Mouse (Mus musculus) cerebellum, postnatal 25 days (tissue): ENCODE measurements around the gene D430041D05Rik.
"Not testable (repeated sequence)": the region's sequence is repeated elsewhere in the genome, so short reads cannot be mapped to it uniquely, and the experiment has no call there.

Experiments used
- DNase-seq, 2 experiments: peaks; one replicate each; pipeline ENCODE4 v3.0.0; 2021; ENCODE audit warnings: mixed read lengths in 2 of 2

The D430041D05Rik gene

DNA sequence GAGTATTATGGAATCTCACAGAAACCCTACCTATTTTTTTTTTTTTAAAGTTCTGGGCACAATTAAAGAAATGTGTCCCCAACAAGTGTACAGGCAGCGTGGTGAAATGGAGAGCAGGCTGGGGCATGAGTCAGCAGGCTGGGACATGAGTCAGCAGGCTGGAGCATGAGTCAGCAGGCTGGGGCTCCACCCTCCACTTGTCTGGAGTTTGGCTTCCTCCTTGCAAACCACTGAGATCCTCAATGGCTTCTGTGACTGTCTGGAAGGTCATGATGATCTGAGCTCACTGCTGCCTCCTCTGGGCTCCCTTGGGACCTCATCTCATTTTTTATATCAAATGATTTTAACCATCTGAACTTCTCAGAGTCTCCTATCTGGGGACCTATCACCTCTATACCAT is 264.8 kb downstream of the D430041D05Rik start:
- DNase-seq: peak in 1 of 2 experiments; percentile 46

DNA sequence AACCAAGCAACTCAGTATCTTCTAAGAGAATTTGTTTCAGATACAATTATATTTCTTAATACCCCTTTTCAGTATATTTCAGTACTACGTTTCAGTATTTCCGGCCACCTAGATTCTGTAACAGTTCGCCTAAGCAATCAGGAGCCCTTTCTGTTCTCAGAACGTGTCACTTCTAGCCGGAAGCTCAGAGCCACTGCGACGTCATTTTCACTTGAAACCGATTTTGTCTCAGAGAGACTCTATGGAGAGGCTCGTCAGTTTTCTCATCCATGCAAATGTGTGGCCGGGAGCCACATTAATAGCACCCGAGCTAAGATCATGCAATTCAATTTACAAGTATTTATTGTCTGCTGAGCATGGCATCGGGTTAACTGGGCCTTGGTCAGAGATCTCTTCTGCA is 266.8 kb downstream of the D430041D05Rik start:
- DNase-seq: no peak

DNA sequence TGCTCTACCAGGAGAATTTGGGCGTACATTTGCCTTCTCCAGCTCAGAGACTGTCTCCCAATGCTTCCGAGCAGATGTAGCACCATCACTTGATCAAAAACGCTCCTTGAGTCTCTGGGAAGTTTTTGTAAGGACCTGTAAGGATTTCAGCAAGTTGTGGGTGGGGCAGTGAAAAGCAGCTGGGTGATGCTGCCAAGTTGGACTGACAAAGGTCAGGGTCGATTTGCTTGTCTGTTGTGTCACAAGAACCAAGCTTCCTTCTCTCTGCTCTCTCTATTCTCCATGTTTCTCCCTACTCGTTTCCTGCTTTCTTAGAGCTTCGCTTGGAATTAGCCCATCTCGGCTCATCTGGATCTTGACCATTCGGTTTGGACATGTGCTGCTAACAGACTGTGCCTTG is 268.7 kb downstream of the D430041D05Rik start:
- no peak for DNase-seq

DNA sequence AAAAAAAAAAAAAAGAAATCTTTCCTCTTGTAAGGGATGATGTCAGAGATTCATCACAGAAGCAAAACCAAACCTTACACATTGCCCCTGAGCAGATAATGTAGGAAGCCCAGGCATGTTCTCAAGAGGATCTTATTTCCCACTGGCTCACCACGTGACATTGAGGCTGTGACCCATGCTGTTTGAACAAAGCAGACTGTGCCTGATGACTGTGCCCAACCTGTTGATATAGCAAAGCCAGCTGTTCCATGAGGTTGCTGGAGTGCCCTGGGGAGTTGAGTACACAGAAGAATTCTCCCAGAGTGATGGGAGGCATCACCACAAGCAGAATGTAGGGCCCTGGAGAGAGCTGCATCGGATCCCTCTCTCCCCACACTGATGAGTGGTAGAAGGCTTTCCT is 274.9 kb downstream of the D430041D05Rik start:
- no peak for DNase-seq

DNA sequence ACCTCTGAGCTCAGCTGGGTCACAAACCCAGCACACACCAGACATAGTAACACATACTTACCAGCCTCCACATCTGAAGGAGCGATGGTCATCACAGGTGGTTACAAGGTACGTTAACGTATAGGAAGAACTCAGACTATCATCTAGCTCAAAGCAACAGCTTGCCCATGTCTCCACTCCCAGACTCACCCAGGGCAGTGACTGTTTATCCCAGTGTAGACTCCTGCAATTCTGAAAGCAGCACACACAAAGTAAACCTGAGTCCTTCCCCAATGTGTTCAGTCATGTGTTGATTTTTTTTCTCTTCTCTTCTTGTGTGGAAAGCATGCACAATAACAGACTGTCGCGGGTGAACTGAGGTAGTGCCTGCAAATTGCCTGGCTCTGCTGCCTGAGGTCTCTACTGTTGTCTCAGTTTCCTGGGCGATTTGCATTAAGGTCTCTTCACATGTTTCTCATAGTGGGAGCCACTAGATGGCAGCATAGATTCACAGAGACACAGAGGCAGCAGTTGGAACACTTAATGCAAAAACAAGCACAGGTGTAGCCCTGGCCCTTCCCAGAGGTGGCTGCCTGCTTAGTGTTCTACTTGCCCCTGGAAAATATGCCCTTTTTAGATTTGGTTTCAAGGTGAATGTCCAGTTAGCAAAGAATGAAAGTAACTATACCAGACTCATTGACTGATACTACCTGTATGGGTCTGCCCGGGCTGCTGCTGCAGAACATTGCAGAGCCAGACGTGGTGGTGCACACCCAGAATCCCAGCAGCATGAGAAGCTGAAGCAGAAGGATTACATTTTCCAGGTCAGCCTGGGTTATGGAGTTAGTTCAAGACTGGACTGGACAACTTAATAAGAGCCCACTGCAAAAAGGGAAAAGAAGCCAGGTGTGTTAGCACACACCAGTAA is 276.4 kb downstream of the D430041D05Rik start:
- peak; percentile 76 to 80 for DNase-seq

DNA sequence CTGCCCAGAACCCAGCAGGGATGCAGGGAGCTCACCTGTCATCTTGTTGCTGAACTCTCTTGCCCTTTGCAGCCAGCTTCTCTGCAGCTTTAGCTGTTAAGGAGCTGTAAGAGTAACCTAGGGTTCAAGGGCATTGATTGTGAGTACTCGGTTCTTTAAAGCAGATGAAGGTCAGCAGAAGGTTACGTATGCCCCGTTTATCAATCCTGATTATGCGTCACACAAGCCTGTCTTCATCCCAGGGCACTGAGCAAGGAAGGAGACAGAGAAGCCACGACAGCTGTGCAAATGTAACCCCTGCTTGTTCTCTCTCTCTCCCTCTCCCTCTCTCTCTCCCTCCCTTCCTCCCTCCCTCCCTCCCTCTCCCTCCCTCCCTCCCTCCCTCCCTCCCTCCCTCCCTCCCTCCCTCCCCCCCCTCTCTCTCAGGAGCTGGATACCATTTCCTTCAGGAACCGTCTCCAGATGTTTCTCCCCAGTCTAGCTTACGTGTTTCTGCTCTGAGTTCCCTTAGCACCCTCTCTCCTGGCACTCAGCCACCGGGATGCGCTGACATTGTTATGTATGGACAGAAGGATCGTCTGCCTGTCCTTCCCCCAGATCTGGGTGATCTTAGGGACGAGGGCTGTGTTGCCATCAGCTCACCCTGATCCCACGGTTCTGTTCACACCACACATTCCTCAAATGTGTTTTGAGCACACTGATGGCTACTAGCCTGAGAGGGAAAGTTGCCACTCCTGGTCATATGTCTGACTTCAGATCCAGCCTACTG is 277.6 kb downstream of the D430041D05Rik start:
- no peak for DNase-seq

DNA sequence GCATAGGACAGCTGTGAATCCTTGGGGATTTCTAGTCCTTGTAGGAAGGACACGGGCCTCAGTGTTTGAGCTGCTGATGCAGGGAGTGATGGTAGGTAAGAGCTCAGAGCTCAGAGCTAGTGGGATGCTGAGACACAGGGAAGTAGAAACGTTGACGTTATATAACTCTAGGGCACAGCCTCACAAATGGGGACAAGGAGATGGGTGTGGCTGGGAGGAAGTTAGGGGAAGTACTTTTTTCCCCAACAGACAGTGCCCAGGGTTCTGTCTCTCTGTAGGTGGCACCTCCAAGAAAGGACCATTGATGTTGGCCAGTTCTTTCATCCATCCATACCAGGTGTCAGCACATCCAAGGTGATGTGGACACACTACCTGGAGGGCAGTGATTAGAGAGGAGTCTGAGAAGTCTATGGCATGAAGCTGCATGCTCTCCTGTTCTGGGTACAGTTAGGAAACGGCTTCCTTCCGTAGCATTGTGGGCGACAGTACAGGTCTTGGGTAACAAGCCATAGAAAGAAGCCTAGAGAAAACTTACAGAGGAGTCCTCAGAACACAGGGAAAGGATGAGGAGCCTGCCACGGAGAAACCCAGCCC is 278.4 kb downstream of the D430041D05Rik start:
- DNase-seq: no peak

DNA sequence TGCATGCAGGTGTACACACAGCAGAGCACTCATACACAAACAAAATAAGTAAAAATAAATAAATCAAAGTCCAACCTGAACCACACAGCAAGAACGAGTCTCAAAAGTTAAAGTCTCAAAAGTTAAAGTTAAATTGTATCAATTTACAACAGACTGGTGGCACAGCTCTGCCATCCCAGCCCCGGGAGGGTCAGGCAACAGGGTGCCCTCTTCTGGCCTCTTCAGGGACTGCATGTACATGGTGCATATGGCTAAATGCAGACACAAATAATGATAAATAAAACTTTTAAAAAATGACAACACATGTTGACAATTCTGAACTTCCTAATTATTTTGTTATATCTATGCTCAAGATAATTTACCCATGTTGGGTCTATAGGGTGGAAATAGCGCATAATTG is 279.8 kb downstream of the D430041D05Rik start:
- DNase-seq: peak in 1 of 2 experiments; percentile 52

DNA sequence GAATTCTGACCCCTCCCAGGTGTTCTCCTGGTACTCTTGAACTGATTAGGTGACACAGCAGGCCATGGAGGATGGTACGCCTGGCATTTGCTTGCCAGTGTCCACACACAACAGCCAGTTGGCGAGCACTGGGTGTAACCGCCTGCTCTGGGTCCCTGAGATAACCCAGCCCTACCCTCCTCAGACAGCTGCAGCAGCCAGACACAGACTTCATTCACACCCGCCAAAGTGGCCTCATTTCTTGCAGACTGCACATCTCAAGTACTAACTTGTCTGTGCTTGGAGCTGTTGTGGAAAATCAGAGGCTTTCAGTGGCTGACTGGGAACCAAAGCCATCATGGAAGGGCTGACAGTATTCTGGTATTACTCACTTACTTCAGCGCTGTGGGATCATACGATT is 280.6 kb downstream of the D430041D05Rik start:
- DNase-seq: no peak

DNA sequence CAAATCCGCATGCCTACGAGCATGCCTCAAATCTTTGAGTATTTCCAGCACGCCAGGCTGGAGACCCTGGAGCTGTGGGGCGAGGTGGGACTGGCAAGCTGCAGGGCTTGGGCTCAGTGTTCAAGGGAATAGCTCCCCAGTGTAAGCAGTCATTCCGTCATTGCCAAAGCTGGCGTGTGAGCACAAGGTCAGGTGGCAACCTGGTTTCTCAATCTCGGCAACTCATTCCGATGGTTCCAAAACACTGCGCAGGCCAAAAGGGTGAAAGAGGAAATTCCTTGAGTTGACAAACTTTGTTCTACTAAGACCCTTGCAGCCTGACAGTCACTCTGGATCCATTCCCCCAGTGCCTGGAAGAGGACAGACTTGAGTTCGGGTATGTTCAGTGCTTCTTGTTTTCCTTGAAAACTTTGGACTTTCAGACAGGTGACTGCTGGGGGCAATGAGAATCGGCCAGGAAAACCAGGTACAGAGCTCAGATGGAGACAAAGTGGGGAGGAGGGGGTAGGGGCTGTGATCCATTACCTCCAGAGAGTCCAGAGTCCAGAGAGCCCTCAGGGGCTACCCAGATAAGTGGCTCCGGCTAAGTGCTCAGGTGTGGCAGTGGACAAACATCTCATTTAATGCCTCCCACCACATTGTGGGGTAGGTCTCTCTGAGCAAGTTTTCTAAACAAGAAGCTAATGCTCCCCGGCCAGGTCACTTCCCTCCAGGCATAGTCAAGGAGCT is 281.8 kb downstream of the D430041D05Rik start:
- no peak for DNase-seq

DNA sequence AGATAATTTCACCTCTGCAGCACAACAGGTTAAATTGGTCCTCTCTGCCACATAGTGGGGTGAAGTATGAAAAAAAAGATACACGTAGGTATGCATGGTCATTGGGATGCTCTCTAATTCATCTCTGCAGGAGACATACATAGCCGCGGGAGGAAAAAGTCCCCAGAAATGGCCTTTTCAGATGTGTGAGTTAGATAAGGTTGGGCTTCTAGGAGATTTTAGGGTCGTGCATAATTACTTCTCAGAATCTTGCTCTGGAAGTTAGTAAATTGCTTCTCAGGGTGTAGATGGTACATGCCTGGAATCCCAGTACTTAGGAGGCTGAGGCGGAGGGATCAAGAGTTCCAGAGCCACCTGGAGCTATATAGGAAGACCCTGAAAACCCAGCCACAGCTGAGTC is 286.7 kb downstream of the D430041D05Rik start:
- DNase-seq: no peak

DNA sequence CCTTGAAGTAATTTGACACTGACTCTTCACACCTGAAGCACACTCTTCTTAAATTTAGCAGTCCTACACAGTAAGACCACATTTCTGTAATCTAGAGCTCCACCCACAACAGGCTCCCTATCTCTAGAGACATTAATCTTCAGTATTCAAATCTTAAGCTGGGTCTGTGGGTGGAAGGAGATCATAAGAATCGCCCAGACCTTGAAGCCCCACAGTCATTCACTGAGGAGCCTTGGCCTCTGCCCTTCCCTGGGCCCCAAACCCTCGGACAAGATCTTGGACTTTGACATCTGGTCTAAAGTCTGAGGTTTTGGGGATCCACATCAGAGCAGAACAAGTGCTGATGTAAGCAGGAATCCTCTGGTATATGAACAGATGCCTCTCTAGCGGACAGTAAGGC is 287.3 kb downstream of the D430041D05Rik start:
- no peak for DNase-seq

DNA sequence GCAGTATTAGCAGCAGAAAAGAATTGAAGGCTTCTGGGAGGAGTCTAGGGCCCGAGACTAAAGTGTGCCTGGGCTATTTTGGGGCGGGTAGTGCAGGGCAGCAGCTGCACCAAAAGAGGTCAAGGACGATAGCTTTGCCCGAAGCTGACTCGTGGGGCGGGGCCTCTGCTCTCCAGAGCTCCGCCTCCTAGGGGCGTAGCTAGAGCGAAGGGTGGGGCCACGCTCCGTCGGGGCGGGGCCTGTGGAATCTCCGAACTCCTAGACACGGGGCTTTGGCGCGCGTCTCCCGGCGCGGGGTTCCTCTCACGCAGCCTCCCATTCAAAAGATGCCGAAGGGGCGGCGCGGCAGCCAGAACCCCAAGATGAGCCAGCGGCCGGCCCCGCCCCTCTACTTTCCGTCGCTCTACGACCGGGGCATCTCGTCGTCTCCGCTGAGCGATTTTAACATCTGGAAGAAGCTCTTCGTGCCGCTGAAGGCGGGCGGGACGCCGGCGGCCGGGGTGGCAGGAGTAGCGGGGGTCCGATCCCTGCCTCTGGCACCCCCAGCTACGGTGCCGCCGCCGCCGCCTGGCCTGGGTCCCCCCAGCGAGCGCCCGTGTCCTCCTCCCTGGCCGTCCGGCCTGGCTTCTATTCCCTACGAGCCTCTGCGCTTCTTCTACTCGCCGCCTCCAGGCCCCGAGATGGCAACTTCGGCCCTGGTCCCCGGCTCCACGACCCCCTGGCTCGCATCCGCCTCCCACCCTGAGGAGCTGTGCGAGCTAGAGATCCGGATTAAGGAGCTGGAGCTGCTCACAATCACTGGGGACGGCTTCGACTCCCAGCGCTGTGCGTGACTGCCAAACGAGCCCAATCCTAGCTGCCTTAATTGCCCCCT is 288.1 kb downstream of the D430041D05Rik start, which contains the start of gene A930018P22Rik:
Gene A930018P22Rik (plus strand): TSS at position 265 of the 874 bp plus-strand sequence.
- DNase-seq: peak; percentile 86 to 93

DNA sequence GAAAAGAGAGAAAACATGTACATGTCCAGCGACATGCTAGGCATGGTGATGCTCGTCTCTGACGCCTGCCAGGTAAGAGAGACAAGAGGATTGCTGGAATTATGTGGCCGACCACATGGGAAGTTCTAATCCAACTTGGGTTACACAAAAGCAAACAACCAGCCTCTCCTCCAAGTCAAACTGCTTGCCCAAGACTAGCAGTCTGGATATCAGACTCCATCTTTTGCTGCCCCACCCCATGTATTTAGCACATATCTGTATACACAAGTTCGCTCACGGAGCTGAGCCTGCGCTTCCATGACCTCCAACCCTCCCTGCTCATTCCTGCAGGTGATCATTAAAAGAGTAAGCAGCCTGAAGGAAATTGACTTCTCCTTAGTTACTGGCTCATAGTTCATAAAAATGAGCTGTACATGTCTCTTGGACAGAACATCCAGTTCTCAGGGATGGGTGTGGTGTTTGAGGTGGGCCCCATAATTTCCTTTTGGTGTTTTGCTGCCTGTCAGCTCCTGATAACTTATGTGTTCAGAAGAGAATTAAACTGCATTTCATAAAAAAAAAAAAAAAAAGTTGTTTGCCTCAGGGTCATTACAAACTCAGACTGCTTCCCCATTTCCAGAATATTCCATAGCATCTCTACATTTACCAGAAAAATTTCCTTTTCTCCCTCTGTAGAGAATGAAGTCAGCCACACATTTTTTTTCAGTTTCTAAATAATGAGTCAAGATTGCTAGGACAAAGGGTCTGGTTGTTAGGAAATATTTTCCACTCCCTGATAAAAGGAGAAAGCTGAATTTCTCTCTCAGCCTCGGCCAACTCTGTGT is 288.9 kb downstream of the D430041D05Rik start:
- DNase-seq: no peak

DNA sequence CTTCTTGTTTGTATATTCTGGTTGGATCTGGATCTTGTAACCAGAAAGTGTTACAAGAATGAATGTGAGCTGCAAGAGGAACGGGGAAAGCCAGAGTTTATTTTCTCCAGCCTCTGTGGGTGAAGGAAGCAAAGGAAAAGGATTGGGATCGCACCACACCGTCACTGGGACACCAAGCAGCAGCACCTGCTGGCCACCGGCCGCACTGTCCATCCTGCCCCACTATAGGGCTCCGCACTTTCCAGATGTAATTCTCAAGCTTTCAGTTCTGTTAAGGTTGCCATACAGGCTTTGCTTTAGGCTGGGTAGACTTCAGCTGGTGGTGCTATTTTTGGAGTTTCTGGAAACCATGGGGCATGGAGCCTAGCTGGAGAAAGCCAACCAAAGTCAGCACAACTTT is 290.5 kb downstream of the D430041D05Rik start:
- DNase-seq: no peak

DNA sequence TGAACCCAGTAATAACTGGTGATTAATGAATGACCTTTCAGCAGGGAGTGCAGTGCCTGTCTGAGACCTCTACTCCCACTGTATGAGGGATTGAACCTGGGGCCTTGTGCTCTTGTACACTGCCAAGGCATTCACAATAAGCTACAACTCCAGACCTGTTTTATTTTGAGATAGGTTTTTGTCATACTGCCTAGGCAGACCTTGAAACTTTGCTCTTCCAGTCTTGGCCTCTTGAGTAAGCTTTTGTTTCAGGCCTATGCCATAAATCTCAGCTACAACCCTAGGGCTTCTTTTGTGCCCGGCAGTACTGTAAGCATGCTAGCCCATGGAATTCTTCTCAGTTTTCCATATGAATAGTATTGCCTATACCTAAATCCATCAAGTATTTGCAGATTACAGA is 291.7 kb downstream of the D430041D05Rik start:
- DNase-seq: no peak

DNA sequence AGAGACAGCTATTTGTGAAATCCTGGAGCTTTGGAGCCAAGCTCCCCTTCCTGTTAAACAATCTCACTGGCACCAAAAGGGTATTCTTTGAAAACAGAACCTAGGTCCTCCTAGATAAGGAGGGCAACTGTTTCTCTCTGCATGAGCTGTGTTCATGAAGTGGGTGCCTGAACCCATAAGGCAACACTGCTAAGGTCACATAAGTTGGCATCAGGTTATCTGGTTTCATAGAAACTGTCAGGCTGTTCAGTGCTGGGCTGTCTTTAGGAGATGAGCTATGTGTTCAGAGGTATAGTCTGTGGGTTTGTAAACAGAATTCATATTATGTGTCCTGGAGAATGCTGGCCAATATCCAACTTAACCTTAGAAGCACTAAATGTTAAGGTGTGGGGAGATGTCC is 293.6 kb downstream of the D430041D05Rik start:
- not testable (repeated sequence) for DNase-seq

DNA sequence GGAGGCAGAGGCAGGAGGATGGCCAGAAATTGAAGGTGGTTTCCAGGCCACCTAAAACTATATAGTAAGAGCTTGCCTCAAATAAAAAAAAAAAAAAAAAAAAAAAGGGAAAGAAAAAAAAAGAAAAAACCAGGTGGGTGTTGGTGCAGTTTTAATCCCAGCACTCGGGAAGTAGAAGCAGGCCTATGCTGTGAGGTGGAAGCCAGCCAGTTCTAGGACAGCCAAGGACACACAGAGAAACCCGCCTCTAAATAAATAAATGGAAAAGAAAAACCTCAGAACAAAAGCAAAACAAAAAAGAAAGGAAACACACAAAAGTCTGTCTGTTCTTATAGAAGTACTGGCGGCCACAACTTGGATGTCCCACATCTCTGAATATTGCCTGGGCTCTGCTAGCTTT is 295.9 kb downstream of the D430041D05Rik start:
- no peak for DNase-seq

DNA sequence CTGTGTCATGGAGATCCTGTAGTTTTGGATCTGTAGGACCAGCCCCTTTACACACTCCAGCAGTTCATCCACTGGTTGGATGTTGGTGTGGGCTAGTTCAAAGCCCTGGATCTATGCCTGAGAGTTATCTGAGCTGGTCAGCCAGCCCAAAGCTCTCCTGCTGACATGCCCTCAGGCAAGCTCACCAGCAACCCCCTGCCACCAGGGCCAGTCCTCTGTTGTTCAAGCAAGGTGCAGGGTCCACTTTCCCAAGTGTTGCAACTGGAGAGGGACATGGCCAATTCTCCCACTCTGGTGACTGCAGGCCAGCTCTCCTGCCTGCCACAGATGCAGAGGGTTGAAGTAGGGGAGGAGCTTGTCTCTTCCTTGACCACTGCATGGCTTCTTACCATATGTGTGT is 297.2 kb downstream of the D430041D05Rik start:
- DNase-seq: not testable (repeated sequence)

DNA sequence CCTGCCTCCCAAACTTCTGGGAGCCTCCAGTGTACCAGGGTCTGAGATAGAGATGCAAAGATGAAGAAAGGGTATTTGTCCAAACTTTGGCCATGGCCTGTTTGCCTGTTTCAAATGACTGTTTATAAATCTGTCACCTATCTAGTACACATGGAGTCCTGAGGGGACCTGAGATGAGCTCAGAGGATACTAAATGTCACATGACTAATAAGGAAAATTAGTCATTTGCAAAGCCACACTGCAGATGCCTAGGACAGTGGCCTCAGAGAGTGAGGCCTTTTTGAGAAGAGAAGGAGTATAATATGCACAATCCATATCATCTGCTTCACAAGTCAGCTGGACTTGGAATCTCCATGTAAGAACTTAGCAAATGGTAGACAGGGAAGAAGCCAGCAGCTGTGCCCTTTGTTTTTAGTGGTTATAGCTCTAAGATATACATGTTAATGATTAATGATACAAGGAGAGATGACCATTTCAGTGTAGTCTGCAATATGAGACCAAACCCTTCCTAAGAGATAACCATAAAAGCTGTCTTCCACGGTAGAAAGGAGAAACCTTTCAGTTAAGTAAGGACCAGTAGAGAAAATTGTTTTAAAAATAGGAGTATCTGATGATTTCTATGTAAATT is 299.5 kb downstream of the D430041D05Rik start:
- DNase-seq: not testable (repeated sequence)
